9 mouse cellular contexts compared by ENCODE assay signal in the genomic region with DNA sequence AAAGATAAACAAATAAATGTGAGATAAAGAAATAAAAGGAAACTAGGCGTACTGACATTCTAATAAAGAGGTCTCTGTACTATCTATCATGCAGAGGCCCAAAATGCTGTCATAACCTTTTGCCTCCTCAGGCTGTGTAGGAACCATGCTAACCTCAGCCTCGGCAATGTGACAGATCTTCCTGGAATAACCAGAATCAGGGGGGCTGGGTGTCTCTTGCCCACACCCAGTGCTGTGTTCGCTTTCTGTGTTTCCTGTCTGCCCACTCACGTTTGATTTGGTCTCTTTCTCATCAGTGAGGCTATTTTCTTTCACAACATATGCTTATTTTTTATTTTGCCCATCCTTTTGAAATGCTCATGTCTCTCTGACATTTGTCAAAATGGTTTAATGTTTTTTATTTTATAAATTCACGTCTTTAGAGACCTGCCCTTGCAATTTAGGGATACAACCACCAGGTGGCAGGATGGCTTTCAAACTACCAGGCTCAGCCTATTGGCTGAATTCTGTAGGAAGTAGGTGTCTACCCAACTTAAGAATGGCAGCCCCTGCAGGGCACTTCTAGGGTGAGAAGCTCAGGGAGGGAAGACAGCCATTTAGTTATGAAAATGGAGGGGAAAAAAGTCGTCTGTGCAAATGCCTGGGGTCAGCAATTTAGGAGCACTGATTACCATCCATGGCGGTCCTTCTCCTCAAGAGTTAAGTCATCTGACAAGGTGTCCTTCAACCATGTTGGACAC.
DNase-seq lines count a peak whose midpoint lies in the region; ATAC-seq and TF ChIP-seq lines count a peak whose summit lies in the region.
"Had no signal": no experiment of that assay in that cellular context is flagged by ENCODE, and none has a peak within 500 bp of the region (broad histone marks: within the 10 kb centered on the region; RNA-seq: fewer than 3 reads in every experiment).

No protein-coding gene starts in this region.

- no peaks in the 10 kb centered on the region for H3K27me3 ChIP-seq in heart, adult 2 months (ENCODE audit: control insufficient read depth, insufficient read depth, low read length)
- H3K27me3 ChIP-seq in heart, embryonic 12.5 days (replicated peaks) = no peaks in the 10 kb centered on the region
- H3K27me3 ChIP-seq in small intestine, adult 2 months (ENCODE audit: control insufficient read depth, insufficient read depth, low read length) = no peaks in the 10 kb centered on the region
- H3K27me3 ChIP-seq: neural tube, embryonic 12.5 days had no signal

- H3K9me3 ChIP-seq in heart, embryonic 12.5 days (replicated peaks) = 0 out of 2 replicates have a peak, but pooled peaks cover 2% of the 10 kb centered on the region
- H3K9me3 ChIP-seq: neural tube, embryonic 12.5 days had no signal

- ATAC-seq in heart, embryonic 12.5 days (ENCODE audit: insufficient number of reproducible peaks, low FRiP score) = no peak

- H3K79me2 ChIP-seq in heart, adult 2 months (replicated peaks; ENCODE audit: control insufficient read depth, insufficient read depth, low read length) = no peaks in the 10 kb centered on the region

- H3K4me2 ChIP-seq in heart, embryonic 12.5 days = no peak overlapping the region
- H3K4me2 ChIP-seq: neural tube, embryonic 12.5 days had no signal

- no peaks in the 10 kb centered on the region for H3K4me1 ChIP-seq in heart, adult 2 months (ENCODE audit: control insufficient read depth, insufficient read depth, low read length)
- H3K4me1 ChIP-seq in heart, embryonic 12.5 days (replicated peaks) = no peaks in the 10 kb centered on the region
- H3K4me1 ChIP-seq in small intestine, adult 2 months (ENCODE audit: control insufficient read depth, insufficient read depth, insufficient read length, low read length) = no peaks in the 10 kb centered on the region
- H3K4me1 ChIP-seq: neural tube, embryonic 12.5 days had no signal

- TF ChIP-seq POLR2A in heart, adult 2 months (IDR thresholded peaks at IDR 0.05; ENCODE audit: insufficient read depth, low read depth, low read length) = no peak
- TF ChIP-seq POLR2A in small intestine, adult 2 months (IDR thresholded peaks at IDR 0.05; ENCODE audit: low read depth, low read length) = no peak

- no peak overlapping the region for H3K9ac ChIP-seq in heart, adult 2 months (ENCODE audit: low read depth, low read length)
- no peak overlapping the region for H3K9ac ChIP-seq in heart, embryonic 12.5 days
- H3K9ac ChIP-seq: neural tube, embryonic 12.5 days had no signal

- intact Hi-C loops in heart, adult 2 months (cut with DNase I) = loop anchor here (2.0 to 10.0 kb wide), 3 partner anchors 211 to 451 kb away; no protein-coding TSS in a partner anchor

- no peak overlapping the region for H3K27ac ChIP-seq in heart, adult 2 months
- no peak overlapping the region for H3K27ac ChIP-seq in heart, embryonic 12.5 days (ENCODE audit: poor library complexity, severe bottlenecking)
- no peak overlapping the region for H3K27ac ChIP-seq in small intestine, adult 2 months (ENCODE audit: insufficient read depth, low read depth, low read length)
- H3K27ac ChIP-seq: neural tube, embryonic 12.5 days had no signal

- TF ChIP-seq CTCF in heart, adult 2 months (IDR thresholded peaks at IDR 0.05) = peak; percentile 85
- TF ChIP-seq CTCF in small intestine, adult 2 months (IDR thresholded peaks at IDR 0.05; ENCODE audit: extremely low read depth, insufficient read length, insufficient replicate concordance, low read depth, low read length) = peak; percentile 53; the same call in 1 of the 2 replicates

- TF ChIP-seq EP300 in heart, adult 2 months (IDR thresholded peaks at IDR 0.05; ENCODE audit: insufficient read depth, low read depth, low read length) = no peak

- H3K36me3 ChIP-seq in heart, adult 2 months (ENCODE audit: control insufficient read depth, insufficient read depth, low read length) = no peaks in the 10 kb centered on the region
- H3K36me3 ChIP-seq in heart, embryonic 12.5 days = no peaks in the 10 kb centered on the region
- H3K36me3 ChIP-seq in small intestine, adult 2 months (ENCODE audit: control insufficient read depth, insufficient read depth, low read length) = no peaks in the 10 kb centered on the region
- H3K36me3 ChIP-seq: neural tube, embryonic 12.5 days had no signal

- WGBS in heart, adult 2 months = 58% methylated on average over 7 of the region's 7 CpGs
- WGBS in heart, embryonic 12.5 days = 62% methylated on average over 7 of the region's 7 CpGs
- 60% methylated on average over 7 of the region's 7 CpGs for WGBS in small intestine, adult 2 months

- peak; percentile 23 to 45 for DNase-seq in heart, adult 2 months
- DNase-seq in A20 (ENCODE audit: low read depth, low spot score) = peak; percentile 36
- DNase-seq in WW6 (ENCODE audit: low read depth, low spot score) = peak; percentile 9
- peak; percentile 19 for DNase-seq in embryo, embryonic 9.5 days (ENCODE audit: extremely low spot score)
- peak; percentile 32 to 46 for DNase-seq in layer of hippocampus, postnatal 36 days
- DNase-seq in adrenal gland, adult 2 months = no peak

- no peak overlapping the region for H3K4me3 ChIP-seq in heart, adult 2 months
- no peak overlapping the region for H3K4me3 ChIP-seq in heart, embryonic 12.5 days
- no peak overlapping the region for H3K4me3 ChIP-seq in small intestine, adult 2 months (ENCODE audit: low read depth, low read length)
- H3K4me3 ChIP-seq: neural tube, embryonic 12.5 days had no signal
